29 mouse cellular contexts compared by ENCODE assay signal in genomic region chr10:100571707-100572106, GRCm38 (mm10). TPM values are rescaled to one million over a fixed set of nuclear protein-coding genes. Genes with fewer than 3 reads are reported as not detected.
DNase-seq lines count a peak whose midpoint lies in the region; ATAC-seq and TF ChIP-seq lines count a peak whose summit lies in the region.
"Had no signal": no experiment of that assay in that cellular context is flagged by ENCODE, and none has a peak within 500 bp of the region (broad histone marks: within the 10 kb centered on the region; RNA-seq: fewer than 3 reads in every experiment).

No protein-coding gene starts in this region.

- peaks cover 52% of the 10 kb centered on the region for H3K4me1 ChIP-seq in erythroblast, embryonic 14.5 days (ENCODE audit: control insufficient read depth)
- no peaks in the 10 kb centered on the region for H3K4me1 ChIP-seq in hindbrain, embryonic 16.5 days (ENCODE audit: control insufficient read depth, insufficient read depth, low read depth, low read length)
- H3K4me1 ChIP-seq in thymus, adult 2 months (replicated peaks; ENCODE audit: control insufficient read depth, insufficient read depth, low read length), result no peaks in the 10 kb centered on the region
- H3K4me1 ChIP-seq: embryonic facial prominence, embryonic 13.5 days; forebrain, embryonic 10.5 days; heart, embryonic 13.5 days; hindbrain, embryonic 15.5 days; limb, embryonic 13.5 days had no signal

- no peak overlapping the region for H3K4me3 ChIP-seq in left cerebral cortex, adult 2 months
- peak overlapping the region; percentile 53 for H3K4me3 ChIP-seq in erythroblast, embryonic 14.5 days (replicated peaks)
- no peak overlapping the region for H3K4me3 ChIP-seq in hindbrain, embryonic 16.5 days (ENCODE audit: low read length)
- no peak overlapping the region for H3K4me3 ChIP-seq in thymus, adult 2 months (ENCODE audit: control insufficient read depth, insufficient read depth, low read length)
- H3K4me3 ChIP-seq: embryonic facial prominence, embryonic 13.5 days; forebrain, embryonic 10.5 days; heart, embryonic 13.5 days; hindbrain, embryonic 15.5 days; limb, embryonic 13.5 days had no signal

- no peaks in the 10 kb centered on the region for H3K9me3 ChIP-seq in erythroblast, embryonic 14.5 days (ENCODE audit: control insufficient read depth, low read length)
- H3K9me3 ChIP-seq in hindbrain, embryonic 16.5 days (ENCODE audit: control insufficient read depth, low read length), result no peaks in the 10 kb centered on the region
- H3K9me3 ChIP-seq: embryonic facial prominence, embryonic 13.5 days; forebrain, embryonic 10.5 days; heart, embryonic 13.5 days; hindbrain, embryonic 15.5 days; limb, embryonic 13.5 days had no signal

- no peak for TF ChIP-seq CTCF in left cerebral cortex, adult 2 months (IDR thresholded peaks at IDR 0.05)
- TF ChIP-seq CTCF in thymus, adult 2 months (IDR thresholded peaks at IDR 0.05; ENCODE audit: borderline replicate concordance, control insufficient read depth, extremely low read depth, insufficient read depth, low read length, poor library complexity), result no peak

- TF ChIP-seq POLR2A in thymus, adult 2 months (IDR thresholded peaks at IDR 0.05; ENCODE audit: control insufficient read depth, extremely low read depth, insufficient read depth, low read length, poor library complexity), result no peak

- no peak overlapping the region for H3K4me2 ChIP-seq in hindbrain, embryonic 16.5 days (ENCODE audit: low read length)
- H3K4me2 ChIP-seq: embryonic facial prominence, embryonic 13.5 days; heart, embryonic 13.5 days; hindbrain, embryonic 15.5 days; limb, embryonic 13.5 days had no signal

- H3K27me3 ChIP-seq in erythroblast, embryonic 14.5 days (ENCODE audit: control insufficient read depth), result no peaks in the 10 kb centered on the region
- H3K27me3 ChIP-seq in hindbrain, embryonic 16.5 days (replicated peaks; ENCODE audit: control insufficient read depth, insufficient read depth, low read length), result no peaks in the 10 kb centered on the region
- no peaks in the 10 kb centered on the region for H3K27me3 ChIP-seq in thymus, adult 2 months (ENCODE audit: control insufficient read depth, insufficient read depth, low read length)
- H3K27me3 ChIP-seq: CH12.LX; embryonic facial prominence, embryonic 13.5 days; heart, embryonic 13.5 days; hindbrain, embryonic 15.5 days; limb, embryonic 13.5 days; Patski had no signal

- DNase-seq in left cerebral cortex, adult 2 months (ENCODE audit: extremely low spot score in 1 of 2, low spot score in 2 of 2), result no peak
- DNase-seq in left cerebral cortex, adult 9 months (ENCODE audit: low spot score in 2 of 2), result no peak
- DNase-seq in NIH3T3 (ENCODE audit: low read depth), result peak; percentile 61
- peak; percentile 6 for DNase-seq in telencephalon, adult 2 months (ENCODE audit: low read depth, low spot score)
- DNase-seq in thymus, adult 2 months, result no peak
- DNase-seq: adrenal gland, adult 8-10 months; cerebellum, adult 9-10 months; gastrocnemius, postnatal 10 days; heart, adult 18-20 months; kidney, postnatal 36 days; layer of hippocampus, adult 9-11 months; lung, adult 2 months; thymus, postnatal 14 days had no signal

- no peak for ATAC-seq in hindbrain, embryonic 16.5 days
- ATAC-seq: intestine, embryonic 16.5 days; midbrain, embryonic 16.5 days; Patski had no signal

- peaks cover 91% of the 10 kb centered on the region for H3K36me3 ChIP-seq in erythroblast, embryonic 14.5 days (ENCODE audit: control insufficient read depth)
- H3K36me3 ChIP-seq in hindbrain, embryonic 16.5 days (ENCODE audit: control insufficient read depth, insufficient read depth, low read length), result peaks cover 11% of the 10 kb centered on the region
- H3K36me3 ChIP-seq in thymus, adult 2 months (ENCODE audit: control insufficient read depth, insufficient read depth, low read length), result 0 out of 2 replicates have a peak, but pooled peaks cover 3% of the 10 kb centered on the region

- intact Hi-C loops in left cerebral cortex, adult 2 months (cut with DNase I), result no loop called here

- H3K9ac ChIP-seq in hindbrain, embryonic 16.5 days (ENCODE audit: low read depth, low read length), result no peak overlapping the region
- H3K9ac ChIP-seq: embryonic facial prominence, embryonic 13.5 days; heart, embryonic 13.5 days; hindbrain, embryonic 15.5 days; limb, embryonic 13.5 days had no signal

- peak overlapping the region; percentile 10; the same call in 1 of the 2 replicates for H3K27ac ChIP-seq in left cerebral cortex, adult 2 months
- H3K27ac ChIP-seq in hindbrain, embryonic 16.5 days (ENCODE audit: low read depth, low read length), result no peak overlapping the region
- no peak overlapping the region for H3K27ac ChIP-seq in thymus, adult 2 months (ENCODE audit: control insufficient read depth, insufficient read depth, low read length)
- H3K27ac ChIP-seq: embryonic facial prominence, embryonic 13.5 days; forebrain, embryonic 10.5 days; heart, embryonic 13.5 days; hindbrain, embryonic 15.5 days; limb, embryonic 13.5 days; stomach, postnatal 0 days had no signal

- 93% methylated on average over 3 of the region's 3 CpGs for WGBS in hindbrain, embryonic 16.5 days
- WGBS in thymus, adult 2 months, result 79% methylated on average over 3 of the region's 3 CpGs

RNA-seq across cellular contexts. Expression of gene 4930430F08Rik, which starts 18.5 kb away (rescaled TPM):
- 10 to 100 TPM; 21.6 to 22.0 TPM for total RNA-seq in left cerebral cortex, adult 2 months (2021)
- 1.4 and 1.5 TPM in 2 replicates for polyA plus RNA-seq in erythroblast, embryonic 14.5 days (2012)
- 14.4 and 17.8 TPM in 2 replicates for polyA plus RNA-seq in hindbrain, embryonic 16.5 days (2015; fragmentation: Nextera tagmentation; extraction: Ambion mirVana)
- polyA plus RNA-seq in thymus, adult 2 months (2012; rRNA removed), result 8.0 and 10.0 TPM in 2 replicates
- total RNA-seq: CH12.LX had no signal

RNA-seq across cellular contexts. Expression of gene 1700017N19Rik, which starts 18.6 kb away (rescaled TPM):
- not detected for total RNA-seq in left cerebral cortex, adult 2 months (2021)
- not detected in 2 replicates for polyA plus RNA-seq in erythroblast, embryonic 14.5 days (2012)
- 0.19 TPM in 1 of 2 replicates, not detected in the other for polyA plus RNA-seq in hindbrain, embryonic 16.5 days (2015; fragmentation: Nextera tagmentation; extraction: Ambion mirVana)
- polyA plus RNA-seq in thymus, adult 2 months (2012; rRNA removed), result not detected in 2 replicates
- total RNA-seq: adrenal gland, adult 8-10 months; CH12.LX; gastrocnemius, postnatal 10 days; heart, adult 18-20 months; heart, postnatal 25 days; left cerebral cortex, postnatal 14 days; neutrophil, adult 5-6 weeks had no signal
- polyA plus RNA-seq: embryonic facial prominence, embryonic 13.5 days; forebrain, embryonic 10.5 days; heart, embryonic 13.5 days; hindbrain, embryonic 15.5 days; intestine, embryonic 16.5 days; kidney, embryonic 14.5 days; limb, embryonic 13.5 days; lung, adult 2 months; Patski; stomach, postnatal 0 days had no signal

Comparison
In these comparisons a context has a peak if more than half of its experiments do, and no peak if none do; other contexts are left out.
1. DNase-seq: peak in NIH3T3 (single experiment) and telencephalon, adult 2 months (single experiment); none in left cerebral cortex, adult 2 months (0 of 2), left cerebral cortex, adult 9 months (0 of 2) and thymus, adult 2 months (single experiment).